Mouse (Mus musculus): Measurements from ENCODE around the gene Unc13d. TPM values are rescaled to one million over a fixed set of nuclear protein-coding genes. Genes with fewer than 3 reads are reported as not detected.

The Unc13d gene
- total and polyA plus RNA-seq, 3 experiments, result 8.9 to 15.7 (median 14.0) TPM

DNA sequence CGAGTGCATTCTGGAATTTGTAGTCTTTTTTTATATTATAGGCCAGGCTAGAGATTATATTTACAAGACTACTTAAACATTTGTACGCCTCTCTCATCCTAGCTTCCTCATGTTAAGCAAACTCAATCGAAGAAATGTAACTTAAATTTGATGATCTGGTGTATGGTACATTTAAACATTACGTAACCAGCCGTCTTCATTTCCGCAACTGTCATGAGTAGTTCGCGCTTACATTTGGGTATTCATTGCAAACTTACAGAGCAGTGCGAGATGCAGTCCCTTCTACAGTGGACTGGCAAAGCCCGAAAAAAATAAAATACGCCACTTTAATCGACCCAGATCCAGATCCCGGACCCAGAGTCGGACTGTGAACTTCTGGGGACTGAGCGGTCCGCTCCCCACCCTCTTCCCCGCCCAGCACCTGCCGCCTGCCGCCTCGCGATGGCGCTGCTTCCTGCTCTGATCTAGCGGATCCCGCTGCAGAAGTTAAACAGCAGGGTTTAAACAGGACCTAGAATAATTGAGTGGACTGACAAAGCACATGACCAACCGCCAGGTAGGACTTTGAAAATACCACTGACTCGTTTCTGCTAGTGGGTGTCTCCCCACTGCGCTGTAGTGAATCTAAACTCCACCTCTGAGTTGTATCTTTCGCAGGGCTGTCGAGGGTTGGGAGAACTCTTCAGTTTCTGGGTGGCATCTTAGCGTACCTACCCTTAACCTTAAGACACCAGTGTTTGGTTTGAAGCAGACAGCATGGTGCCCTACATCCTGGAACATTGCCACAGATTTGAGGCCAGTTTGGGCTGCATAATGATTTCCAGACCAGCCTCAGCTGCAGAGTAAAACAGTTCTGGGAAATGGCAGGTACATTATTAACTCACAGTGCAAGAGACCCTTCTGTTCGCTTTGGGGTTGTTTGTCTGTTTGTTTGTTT lies 9.7 kb upstream of the Unc13d start:
- peak overlapping the region; percentile 58 for H3K9ac ChIP-seq (ENCODE audit: insufficient read depth, low read depth)
- peak; percentile 90 for DNase-seq (ENCODE audit: extremely low read depth)
- peaks cover 3 to 35% of the 10 kb centered on the region in 2 experiments for H3K4me1 ChIP-seq (ENCODE audit: control insufficient read depth in 1 of 2, insufficient read depth in 2 of 2)
- peaks cover 16% of the 10 kb centered on the region for H3K79me2 ChIP-seq (replicated peaks; ENCODE audit: control insufficient read depth, extremely low read depth, insufficient read depth, poor library complexity, severe bottlenecking)
- peak overlapping the region; percentile 51 to 96 (median 63) for H3K4me3 ChIP-seq (replicated peaks in 1 of 3; ENCODE audit: low read depth in 2 of 3, low read length in 2 of 3, poor library complexity in 1 of 3)
- H3K27me3 ChIP-seq (replicated peaks), result no peaks in the 10 kb centered on the region
- H3K4me2 ChIP-seq (ENCODE audit: insufficient read depth, low read depth, poor library complexity, severe bottlenecking), result peak overlapping the region; percentile 86
- in situ Hi-C loops (cut with MboI; ENCODE audit: low pct_ligation_motif_present, low pct_unique_long_range_greater_than_20kb, low sequenced_read_pairs) (loop anchor here (5.0 kb wide), 1 partner anchor 45 kb away; the partner anchor contains the start of gene Trim65), dilution Hi-C loops (cut with MboI; ENCODE audit: extremely low pct_ligation_motif_present, extremely low pct_unique_long_range_greater_than_20kb, low sequenced_read_pairs) (no loop called here)
- no peaks in the 10 kb centered on the region for H3K9me3 ChIP-seq (replicated peaks; ENCODE audit: low read length)
- H3K36me3 ChIP-seq (replicated peaks in 1 of 2; ENCODE audit: control insufficient read depth in 1 of 2, insufficient read depth in 1 of 2, low read length in 1 of 2), result peaks cover 15 to 31% of the 10 kb centered on the region in 2 experiments
- H3K27ac ChIP-seq (ENCODE audit: insufficient read depth, low read depth), result peak overlapping the region; percentile 46
- TF ChIP-seq ETS1 (conservative IDR thresholded peaks at IDR 0.05; ENCODE audit: low read depth, low read length) (0 out of 2 replicates have a peak, but pooled peaks have one; percentile 39), POLR2AphosphoS2 (IDR thresholded peaks at IDR 0.05; ENCODE audit: low read depth, low read length) (0 out of 2 replicates have a peak, but pooled peaks have one; percentile 54), ZNF384 (IDR thresholded peaks at IDR 0.05; ENCODE audit: low read depth, low read length) (0 out of 2 replicates have a peak, but pooled peaks have one; percentile 22), SMC3 (IDR thresholded peaks at IDR 0.05; ENCODE audit: low read depth, low read length) (peak; percentile 70), CHD1 (IDR thresholded peaks at IDR 0.05; ENCODE audit: low read depth, low read length) (no peak), NELFE (IDR thresholded peaks at IDR 0.05; ENCODE audit: low read depth, low read length) (peak; percentile 90), MAZ (IDR thresholded peaks at IDR 0.05; ENCODE audit: low read depth, low read length) (peak; percentile 89), TCF12 (IDR thresholded peaks at IDR 0.05; ENCODE audit: low read depth, low read length) (peak; percentile 78), GABPA (IDR thresholded peaks at IDR 0.05; ENCODE audit: insufficient replicate concordance, low read depth, low read length) (no peak), MXI1 (IDR thresholded peaks at IDR 0.05; ENCODE audit: low read depth, low read length) (peak; percentile 87), ZMIZ1 (IDR thresholded peaks at IDR 0.05; ENCODE audit: low read depth, low read length) (0 out of 2 replicates have a peak, but pooled peaks have one; percentile 59), PAX5 (IDR thresholded peaks at IDR 0.05; ENCODE audit: low read length) (no peak), IRF4 (IDR thresholded peaks at IDR 0.05; ENCODE audit: low read depth, low read length) (peak; percentile 78), ZKSCAN1 (IDR thresholded peaks at IDR 0.05; ENCODE audit: borderline replicate concordance, low read depth, low read length) (no peak), TBP (conservative IDR thresholded peaks at IDR 0.05; ENCODE audit: low read depth, low read length) (no peak), SIN3A (IDR thresholded peaks at IDR 0.05; ENCODE audit: low read length) (peak; percentile 26), ELF1 (IDR thresholded peaks at IDR 0.05; ENCODE audit: low read depth, low read length) (no peak; the same call in none of the 2 replicates), JUN (IDR thresholded peaks at IDR 0.05; ENCODE audit: insufficient read depth, low read depth, low read length) (no peak; the same call in 1 of the 2 replicates), CHD2 (IDR thresholded peaks at IDR 0.05; ENCODE audit: low read length) (no peak), RAD21 (IDR thresholded peaks at IDR 0.05; ENCODE audit: low read depth, low read length) (peak; percentile 74), ZC3H11A (IDR thresholded peaks at IDR 0.05; ENCODE audit: low read depth, low read length) (peak; percentile 22), UBTF (IDR thresholded peaks at IDR 0.05; ENCODE audit: low read depth, low read length) (peak; percentile 56; the same call in 1 of the 2 replicates), POLR2A (IDR thresholded peaks at IDR 0.05; ENCODE audit: low read depth, low read length) (peak; percentile 66), MYC (IDR thresholded peaks at IDR 0.05; ENCODE audit: low read depth, low read length) (peak; percentile 76; the same call in 1 of the 2 replicates), MEF2A (IDR thresholded peaks at IDR 0.05; ENCODE audit: borderline replicate concordance, low read depth, low read length) (peak; percentile 52; the same call in 1 of the 2 replicates), MAX (IDR thresholded peaks at IDR 0.05; ENCODE audit: low read length) (peak; percentile 92), RCOR1 (conservative IDR thresholded peaks at IDR 0.05; ENCODE audit: low read depth, low read length) (no peak), CTCF (conservative IDR thresholded peaks at IDR 0.05 in 1 of 2, IDR thresholded peaks at IDR 0.05 in 1 of 2; ENCODE audit: low read depth in 2 of 2, low read length in 2 of 2) (peak; percentile 8 to 94; a peak in 2 of 4 replicates), HCFC1 (IDR thresholded peaks at IDR 0.05; ENCODE audit: low read depth, low read length) (peak; percentile 40), USF2 (conservative IDR thresholded peaks at IDR 0.05; ENCODE audit: low read depth, low read length) (no peak), E2F4 (IDR thresholded peaks at IDR 0.05; ENCODE audit: insufficient replicate concordance, low read depth, low read length) (0 out of 2 replicates have a peak, but pooled peaks have one; percentile 16), USF1 (IDR thresholded peaks at IDR 0.05; ENCODE audit: low read depth, low read length) (peak; percentile 63), NRF1 (IDR thresholded peaks at IDR 0.05; ENCODE audit: low read depth, low read length) (peak; percentile 56; the same call in 1 of the 2 replicates), MAFK (IDR thresholded peaks at IDR 0.05; ENCODE audit: insufficient replicate concordance, low read length) (no peak), JUND (conservative IDR thresholded peaks at IDR 0.05; ENCODE audit: low read depth, low read length) (peak; percentile 62; the same call in 1 of the 2 replicates), EP300 (IDR thresholded peaks at IDR 0.05; ENCODE audit: low read length) (no peak), BHLHE40 (IDR thresholded peaks at IDR 0.05; ENCODE audit: low read depth, low read length) (peak; percentile 79)
